Mouse (Mus musculus): ENCODE data around the gene Epb41l2.

The Epb41l2 gene

GRCm38 (mm10) chr10:25359208-25359958 lies at the start of gene Epb41l2:
Gene Epb41l2, plus strand, starts transcription at chr10:25359798.
- peak; percentile 95 for DNase-seq

GRCm38 (mm10) chr10:25309996-25310395 lies 49.6 kb upstream of the Epb41l2 start:
- no peak for DNase-seq

DNA sequence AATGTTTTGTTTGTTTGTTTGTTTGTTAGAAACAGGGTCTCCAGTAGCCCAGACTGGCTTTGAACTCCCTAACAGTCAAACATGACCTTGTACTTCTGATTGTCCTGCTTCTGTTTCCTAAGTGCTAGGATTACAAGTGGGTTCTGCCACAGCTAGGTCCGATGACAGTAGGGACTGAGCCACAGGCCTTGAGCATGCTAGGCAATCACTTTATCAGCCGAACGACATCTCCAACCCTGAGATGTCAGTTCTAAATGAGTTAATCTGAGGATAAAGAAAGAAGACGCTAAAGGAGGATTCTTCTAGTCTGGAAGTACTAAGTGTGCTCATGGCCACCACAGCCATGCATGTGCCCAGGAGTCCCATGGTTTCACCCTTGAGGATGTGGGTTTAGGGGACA lies 48.9 kb upstream of the Epb41l2 start:
- DNase-seq = no peak

GRCm38 (mm10) chr10:25311554-25312212 lies 47.9 kb upstream of the Epb41l2 start:
- no peak for DNase-seq

DNA sequence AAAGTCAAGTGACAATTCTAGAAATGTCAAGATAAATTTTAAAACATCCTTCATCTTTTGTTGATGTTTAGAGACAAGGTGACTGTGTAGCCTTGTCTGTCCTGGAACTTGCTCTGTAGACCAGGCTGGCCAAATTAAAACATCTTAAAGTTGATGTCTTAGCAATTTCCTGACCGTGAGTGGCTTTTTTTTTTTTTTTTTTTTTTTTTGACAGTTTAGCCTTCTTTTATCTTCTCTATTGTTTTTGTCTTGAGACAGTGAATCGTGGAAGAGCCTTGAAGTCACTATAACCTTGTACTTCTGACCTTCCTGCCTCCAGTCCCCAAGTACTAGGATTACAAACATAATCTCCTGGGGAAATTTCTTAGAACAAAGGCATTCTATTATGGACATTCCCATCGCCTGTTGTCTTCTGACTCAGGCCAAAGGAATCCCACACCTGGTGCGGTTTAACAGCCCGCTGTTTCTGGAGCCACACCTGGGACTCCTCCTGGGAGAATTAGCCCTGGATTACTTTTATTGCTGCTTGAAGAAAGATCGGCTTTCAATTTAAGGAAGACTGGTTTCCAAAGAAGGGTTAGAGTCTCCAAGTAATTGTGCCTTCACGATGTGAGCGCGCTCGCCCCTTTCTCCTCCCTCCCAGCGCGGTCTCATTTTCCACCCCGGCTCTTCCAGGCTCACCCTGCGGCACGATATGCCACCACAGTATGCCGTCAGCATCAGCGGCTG lies 45.6 kb upstream of the Epb41l2 start:
- DNase-seq = no peak

GRCm38 (mm10) chr10:25317665-25318064 lies 41.9 kb upstream of the Epb41l2 start:
- DNase-seq = no peak

DNA sequence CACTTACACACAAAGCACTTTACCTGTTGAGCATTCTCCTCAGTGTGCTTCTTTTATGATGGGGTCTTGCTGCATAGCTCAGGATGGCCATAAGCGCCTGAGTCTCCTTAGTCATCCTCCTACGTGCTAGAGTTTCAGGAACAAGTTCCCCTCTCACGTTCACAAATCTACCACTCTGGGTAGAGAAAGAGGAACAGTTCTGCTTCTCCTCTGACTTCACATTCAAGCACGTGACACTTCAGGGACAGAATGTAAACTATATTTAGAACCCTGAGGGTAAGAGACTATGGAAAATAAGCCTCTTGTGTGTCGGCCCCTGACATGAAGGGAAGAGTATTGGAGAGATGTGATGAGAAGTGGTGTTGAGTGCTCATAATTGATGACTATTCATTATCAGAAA lies 41.2 kb upstream of the Epb41l2 start:
- DNase-seq = no peak

DNA sequence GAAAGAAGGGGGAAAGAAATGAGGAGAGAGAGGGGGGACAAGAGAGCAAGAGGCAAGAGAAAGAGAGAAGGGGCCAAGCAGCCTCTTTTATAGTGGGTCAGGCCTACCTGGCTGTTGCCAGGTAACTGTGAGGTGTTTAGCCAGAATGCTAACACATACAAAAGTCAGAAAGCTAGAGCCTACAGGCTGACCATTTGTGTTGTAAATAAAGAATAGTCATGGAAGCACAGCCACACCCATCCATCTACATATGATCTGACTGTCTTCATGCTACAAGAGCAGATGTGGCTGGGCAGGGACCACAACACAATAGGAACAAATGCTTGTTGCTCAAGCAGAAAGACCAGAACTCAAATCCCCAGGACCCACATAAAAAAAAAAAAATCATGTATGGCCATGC lies 40.1 kb upstream of the Epb41l2 start:
- no peak for DNase-seq

GRCm38 (mm10) chr10:25321198-25321597 lies 38.4 kb upstream of the Epb41l2 start:
- DNase-seq = no peak

- peak; percentile 21 for DNase-seq
These were observed 33.9 kb upstream of the Epb41l2 start for GRCm38 (mm10) chr10:25325690-25326089.

- no peak for DNase-seq
These were observed 32.1 kb upstream of the Epb41l2 start for GRCm38 (mm10) chr10:25327511-25327910.

DNA sequence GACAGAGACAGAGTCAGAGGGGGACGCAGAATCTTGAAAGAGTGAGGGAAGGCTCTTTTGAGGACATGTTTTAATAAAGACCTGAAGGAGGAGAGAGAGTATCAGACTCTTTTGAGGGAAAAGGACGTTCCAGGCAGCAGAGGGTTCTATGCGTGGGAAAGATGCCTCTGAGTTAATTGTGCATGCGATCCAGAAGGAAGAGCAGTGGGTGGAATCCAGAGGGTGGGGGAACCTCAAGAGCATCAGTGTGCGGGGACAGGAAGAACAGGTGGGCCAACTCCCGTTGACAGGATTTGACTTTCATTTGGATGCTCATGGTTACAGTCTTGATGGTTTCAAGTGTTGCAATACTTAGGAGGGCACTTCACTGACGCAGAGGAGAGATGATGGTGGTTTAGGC lies 29.5 kb upstream of the Epb41l2 start:
- DNase-seq = no peak

DNA sequence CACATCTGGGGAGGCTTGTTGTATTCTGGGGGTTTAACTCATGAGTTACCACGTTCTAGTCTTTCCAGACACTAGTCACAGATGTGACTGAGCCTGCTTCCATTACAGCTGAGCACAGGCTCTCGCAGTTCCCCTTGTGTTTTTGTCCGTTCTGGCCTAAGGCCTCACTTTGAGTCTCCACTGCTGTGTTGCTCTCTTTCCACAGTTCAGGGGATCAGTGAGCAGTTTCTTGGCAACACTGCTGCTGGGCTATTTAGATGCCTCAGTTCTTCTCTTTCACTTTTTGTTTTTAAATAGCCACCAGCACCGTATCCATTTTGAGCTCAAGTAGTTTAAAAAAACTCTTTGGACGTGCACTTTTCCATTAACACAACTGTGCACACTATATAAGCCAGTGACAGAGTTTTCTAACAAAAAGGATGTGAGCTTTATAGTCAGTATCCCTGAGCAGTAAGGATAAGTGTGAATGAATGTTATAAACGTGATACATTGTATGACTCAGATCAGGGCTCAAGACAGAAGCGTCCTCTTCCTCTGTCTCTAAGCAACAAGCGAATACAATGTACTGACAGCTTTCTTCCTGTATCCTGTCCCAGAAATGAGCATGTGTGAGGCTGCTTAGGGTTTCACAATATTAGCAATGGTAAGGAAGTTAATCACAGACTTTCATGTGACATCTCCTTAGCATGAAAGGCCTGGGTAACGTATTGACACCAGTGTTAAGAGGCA lies 28.1 kb upstream of the Epb41l2 start:
- DNase-seq = peak; percentile 4

- no peak for DNase-seq
These were observed 26.1 kb upstream of the Epb41l2 start for GRCm38 (mm10) chr10:25333390-25334079.

DNA sequence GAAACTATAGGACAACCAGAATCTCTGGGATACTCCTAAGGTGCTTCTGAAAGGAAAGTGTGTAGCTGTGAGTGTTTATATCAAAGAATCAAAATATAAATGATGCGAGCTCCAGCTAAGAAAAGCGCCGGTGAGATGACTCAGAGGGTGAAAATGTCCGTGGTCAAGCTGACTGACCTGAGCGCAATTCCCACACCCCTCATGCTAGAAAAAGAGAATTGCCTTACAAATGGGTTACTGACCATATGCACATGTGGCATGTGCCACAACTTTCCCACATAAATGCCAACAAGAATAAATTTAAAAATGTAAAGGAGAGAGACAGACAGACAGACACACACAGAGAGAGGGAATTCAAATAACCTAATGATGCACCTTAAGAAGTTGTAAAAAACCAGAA lies 18.9 kb upstream of the Epb41l2 start:
- no peak for DNase-seq

DNA sequence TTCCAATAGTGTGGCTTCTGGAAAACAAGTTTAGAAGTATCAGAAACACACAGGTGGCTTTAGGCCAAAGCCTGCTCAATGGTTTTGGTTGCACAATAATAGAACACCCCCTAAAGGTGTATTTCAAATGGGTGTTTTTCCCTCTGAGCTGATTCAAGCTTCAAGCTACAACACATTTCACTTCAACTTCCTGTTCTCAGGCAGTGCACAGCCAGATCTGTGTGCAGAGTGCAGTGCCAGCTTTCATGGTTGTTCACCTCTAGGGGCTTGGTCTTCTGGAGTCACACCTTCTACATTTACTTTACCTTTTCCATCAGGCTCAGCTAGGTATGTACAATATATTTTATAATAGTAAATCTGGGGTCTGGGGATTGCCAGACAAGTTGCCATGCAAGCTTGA lies 16.8 kb upstream of the Epb41l2 start:
- DNase-seq = no peak

GRCm38 (mm10) chr10:25353941-25354340 lies 5.7 kb upstream of the Epb41l2 start:
- DNase-seq = no peak

- DNase-seq = no peak
These were observed 5.2 kb upstream of the Epb41l2 start for GRCm38 (mm10) chr10:25354390-25354789.

GRCm38 (mm10) chr10:25359959-25360811 lies 587 bp downstream of the Epb41l2 start:
- DNase-seq = peak; percentile 30

GRCm38 (mm10) chr10:25362235-25362634 lies 2.6 kb downstream of the Epb41l2 start:
- DNase-seq = no peak

DNA sequence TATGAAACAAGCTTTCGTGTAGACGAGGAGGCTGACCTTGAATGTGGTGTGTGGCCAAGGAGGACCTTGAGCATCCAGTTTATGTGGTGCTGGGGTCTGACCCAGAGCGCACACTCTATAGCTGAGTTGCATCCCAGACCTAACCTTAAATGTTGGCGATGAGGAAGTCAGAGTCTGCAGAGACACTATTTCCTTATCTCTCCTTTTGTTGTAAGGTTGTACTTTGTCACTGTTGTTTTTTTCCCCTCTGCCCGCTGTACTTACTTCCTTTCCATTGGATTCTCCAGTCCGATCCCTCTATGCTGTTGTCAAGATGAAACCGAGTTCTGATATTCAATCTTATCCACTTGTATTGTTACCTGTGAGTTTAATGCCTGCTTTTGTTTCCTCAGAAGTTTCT lies 5.6 kb downstream of the Epb41l2 start:
- DNase-seq = no peak

GRCm38 (mm10) chr10:25365708-25366107 lies 6.1 kb downstream of the Epb41l2 start:
- no peak for DNase-seq
